Mouse (Mus musculus) olfactory bulb, adult 2 months (tissue): ENCODE data around the gene Dis3l2.

ENCODE experiments used
- CTCF ChIP-seq: fragments of 200-500 bp; IDR thresholded peaks from 2 replicates; pipeline ENCODE4 v1.5.1; 2012; ENCODE audit warnings: low read depth, mild to moderate bottlenecking, low read length, moderate library complexity; ENCODE audit not compliant: insufficient read depth
- POLR2A ChIP-seq: fragments of 200-500 bp; IDR thresholded peaks from 2 replicates; pipeline ENCODE4 v1.6.1; 2012; ENCODE audit warnings: mild to moderate bottlenecking, low read depth, low read length, moderate library complexity; ENCODE audit not compliant: insufficient read depth

DNA sequence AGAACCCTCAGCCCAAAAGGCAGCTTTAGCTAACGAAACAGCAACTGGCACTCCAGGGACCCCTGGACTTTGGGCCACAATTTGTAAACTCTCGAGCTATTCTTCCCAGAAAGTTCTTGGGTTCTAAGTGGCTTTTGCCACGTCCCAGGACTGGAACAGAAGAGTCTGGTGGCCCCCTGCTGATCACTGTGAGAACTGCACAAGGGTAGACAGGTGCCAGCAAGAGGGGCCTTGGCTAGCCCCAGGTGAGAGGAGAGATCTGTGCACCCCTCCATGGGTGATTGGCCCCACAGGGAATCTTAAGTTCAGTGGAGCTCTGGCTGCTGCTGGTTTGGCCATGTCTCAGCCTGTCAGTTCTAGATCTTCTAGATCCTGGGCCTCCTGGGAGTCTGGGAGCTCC lies 337.5 kb downstream of the Dis3l2 start:
- peak; percentile 37 for TF ChIP-seq CTCF
- no peak for TF ChIP-seq POLR2A
